Mouse (Mus musculus) MEL (cell line): ENCODE results near the gene Ciita. TPM values are rescaled to one million over a fixed set of nuclear protein-coding genes. Genes with fewer than 3 reads are reported as not detected.

Experiments used
- DNase-seq: peaks from one replicate; pipeline ENCODE4 v3.0.0; 2011; ENCODE audit warnings: low read depth, low spot score
- H3K27ac ChIP-seq: 2 replicates; pipeline ENCODE4 v1.5.1; 2012; ENCODE audit warnings: low read depth, mild to moderate bottlenecking, control low read depth, low read length, moderate library complexity; ENCODE audit not compliant: control insufficient read depth
- H3K27me3 ChIP-seq, 2 experiments: fragments of 150-350 bp in 1 of 2; sonication (generic) in 1 of 2; 2 replicates each; pipeline ENCODE4 v1.6.1; 2012; ENCODE audit warnings: low read length in 2 of 2, mild to moderate bottlenecking in 2 of 2, improper control_type of control experiment in 1 of 2, moderate library complexity in 1 of 2; ENCODE audit not compliant: insufficient read depth in 2 of 2, control insufficient read depth in 1 of 2
- H3K36me3 ChIP-seq, 2 experiments: 2 replicates each; pipeline ENCODE4 v1.6.1; 2012 to 2014; ENCODE audit warnings: low read length in 2 of 2, improper control_type of control experiment in 1 of 2, inconsistent platforms in 1 of 2, mild to moderate bottlenecking in 1 of 2; ENCODE audit not compliant: insufficient read depth in 2 of 2, control insufficient read depth in 1 of 2
- H3K4me1 ChIP-seq, 2 experiments: fragments of 150-350 bp in 1 of 2; sonication (generic) in 1 of 2; 2 replicates each; pipeline ENCODE4 v1.6.1; 2012; ENCODE audit warnings: low read length in 2 of 2, improper control_type of control experiment in 1 of 2, mild to moderate bottlenecking in 1 of 2; ENCODE audit not compliant: insufficient read depth in 2 of 2, control insufficient read depth in 1 of 2
- H3K4me3 ChIP-seq, 2 experiments: fragments of 150-350 bp in 1 of 2; sonication (generic) in 1 of 2; 2 replicates each; pipeline ENCODE4 v1.5.1; 2012; ENCODE audit warnings: low read depth in 2 of 2, low read length in 2 of 2, mild to moderate bottlenecking in 2 of 2, moderate library complexity in 2 of 2, control low read depth in 1 of 2, improper control_type of control experiment in 1 of 2; ENCODE audit not compliant: control insufficient read depth in 1 of 2, insufficient read depth in 1 of 2
- H3K79me2 ChIP-seq: 2 replicates; pipeline ENCODE4 v1.6.1; 2012; ENCODE audit warnings: mild to moderate bottlenecking, low read length, moderate library complexity; ENCODE audit not compliant: control insufficient read depth, poor library complexity, insufficient read depth
- H3K9ac ChIP-seq: 2 replicates; pipeline ENCODE4 v1.6.1; 2012; ENCODE audit warnings: low read depth, mild to moderate bottlenecking, control low read depth, low read length, moderate library complexity; ENCODE audit not compliant: control insufficient read depth, poor library complexity, severe bottlenecking
- H3K9me3 ChIP-seq: fragments of 150-350 bp; sonication (generic); replicated peaks from 2 replicates; pipeline ENCODE4 v1.6.1; 2012; ENCODE audit warnings: mild to moderate bottlenecking, low read length, improper control_type of control experiment, moderate library complexity; ENCODE audit not compliant: insufficient read depth
- BHLHE40 ChIP-seq: IDR thresholded peaks from 2 replicates; pipeline ENCODE4 v1.6.1; 2012; ENCODE audit warnings: low read depth, mild to moderate bottlenecking, inconsistent platforms, low read length, improper control_type of control experiment, borderline replicate concordance
- CHD1 ChIP-seq: IDR thresholded peaks from 2 replicates; pipeline ENCODE4 v1.6.1; 2012; ENCODE audit warnings: low read depth, mild to moderate bottlenecking, inconsistent platforms, low read length, improper control_type of control experiment
- E2F4 ChIP-seq: IDR thresholded peaks from 2 replicates; pipeline ENCODE4 v1.6.1; 2011; ENCODE audit warnings: low read depth, low read length, improper control_type of control experiment, borderline replicate concordance
- EP300 ChIP-seq, 2 experiments: IDR thresholded peaks; 2 replicates each; pipeline ENCODE4 v1.6.1; 2011; ENCODE audit warnings: improper control_type of control experiment in 2 of 2, low read length in 2 of 2, low read depth in 1 of 2, mild to moderate bottlenecking in 1 of 2
- ETS1 ChIP-seq: IDR thresholded peaks from 2 replicates; pipeline ENCODE4 v1.6.1; 2012; ENCODE audit warnings: low read depth, mild to moderate bottlenecking, inconsistent platforms, low read length, improper control_type of control experiment, moderate library complexity
- GABPA ChIP-seq: IDR thresholded peaks from 2 replicates; pipeline ENCODE4 v1.6.1; 2012; ENCODE audit warnings: low read depth, mild to moderate bottlenecking, inconsistent platforms, low read length, improper control_type of control experiment, moderate library complexity
- HCFC1 ChIP-seq: IDR thresholded peaks from 2 replicates; pipeline ENCODE4 v1.6.1; 2012; ENCODE audit warnings: low read depth, mild to moderate bottlenecking, inconsistent platforms, low read length, improper control_type of control experiment, moderate library complexity
- JUND ChIP-seq: IDR thresholded peaks from 2 replicates; pipeline ENCODE4 v1.6.1; 2011; ENCODE audit warnings: low read depth, mild to moderate bottlenecking, improper control_type of control experiment, low read length
- MAFK ChIP-seq: IDR thresholded peaks from 2 replicates; pipeline ENCODE4 v1.6.1; 2011; ENCODE audit warnings: low read depth, mild to moderate bottlenecking, low read length, improper control_type of control experiment, borderline replicate concordance
- MAX ChIP-seq: IDR thresholded peaks from 2 replicates; pipeline ENCODE4 v1.6.1; 2011; ENCODE audit warnings: low read length, improper control_type of control experiment
- MEF2A ChIP-seq: IDR thresholded peaks from 2 replicates; pipeline ENCODE4 v1.6.1; 2014; ENCODE audit warnings: low read depth, mild to moderate bottlenecking, inconsistent platforms, low read length, improper control_type of control experiment; ENCODE audit not compliant: poor library complexity, insufficient replicate concordance, severe bottlenecking; ENCODE audit errors: extremely low read depth
- MXI1 ChIP-seq: IDR thresholded peaks from 2 replicates; pipeline ENCODE4 v1.6.1; 2011; ENCODE audit warnings: mild to moderate bottlenecking, low read depth, low read length, improper control_type of control experiment
- MYB ChIP-seq: IDR thresholded peaks from 2 replicates; pipeline ENCODE4 v1.6.1; 2011; ENCODE audit warnings: mild to moderate bottlenecking, low read depth, low read length, improper control_type of control experiment
- NELFE ChIP-seq: IDR thresholded peaks from 2 replicates; pipeline ENCODE4 v1.6.1; 2011; ENCODE audit warnings: low read depth, low read length, improper control_type of control experiment
- NRF1 ChIP-seq: IDR thresholded peaks from 2 replicates; pipeline ENCODE4 v1.6.1; 2014; ENCODE audit warnings: low read depth, mild to moderate bottlenecking, inconsistent platforms, low read length, improper control_type of control experiment, moderate library complexity; ENCODE audit not compliant: poor library complexity, insufficient read depth, severe bottlenecking
- RCOR1 ChIP-seq: IDR thresholded peaks from 2 replicates; pipeline ENCODE4 v1.6.1; 2012; ENCODE audit warnings: low read depth, mild to moderate bottlenecking, inconsistent platforms, low read length, improper control_type of control experiment
- TBP ChIP-seq: IDR thresholded peaks from 2 replicates; pipeline ENCODE4 v1.8.0; 2011; ENCODE audit warnings: low read depth, low read length, improper control_type of control experiment
- TCF12 ChIP-seq: IDR thresholded peaks from 2 replicates; pipeline ENCODE4 v1.6.1; 2014; ENCODE audit warnings: low read depth, mild to moderate bottlenecking, inconsistent platforms, low read length, improper control_type of control experiment, moderate library complexity
- USF1 ChIP-seq: IDR thresholded peaks from 2 replicates; pipeline ENCODE4 v1.6.1; 2014; ENCODE audit warnings: low read depth, mild to moderate bottlenecking, inconsistent platforms, low read length, improper control_type of control experiment, moderate library complexity
- ZKSCAN1 ChIP-seq: IDR thresholded peaks from 2 replicates; pipeline ENCODE4 v1.6.1; 2012; ENCODE audit warnings: low read depth, mild to moderate bottlenecking, inconsistent platforms, low read length, improper control_type of control experiment, moderate library complexity
- ZMIZ1 ChIP-seq: IDR thresholded peaks from 2 replicates; pipeline ENCODE4 v1.6.1; 2012; ENCODE audit warnings: low read depth, mild to moderate bottlenecking, inconsistent platforms, low read length, improper control_type of control experiment, moderate library complexity
- ZNF384 ChIP-seq: IDR thresholded peaks from 2 replicates; pipeline ENCODE4 v1.6.1; 2012; ENCODE audit warnings: low read depth, mild to moderate bottlenecking, inconsistent platforms, low read length, improper control_type of control experiment
- polyA plus RNA-seq, 2 experiments: library from polyadenylated mRNA; stranded (reverse) in 1 of 2; unstranded in 1 of 2; fragments of >175 nt in 1 of 2; fragments of >200 nt in 1 of 2; gene quantifications; 2 replicates each; pipeline versions ENCODE4 v1.2.1 to v1.2.4; 2012; ENCODE audit warnings: low replicate concordance in 2 of 2, low read depth in 1 of 2; ENCODE audit not compliant: insufficient read length in 2 of 2, insufficient read depth in 1 of 2, missing spikeins in 1 of 2
- total RNA-seq: library from RNA; depleted of rRNA; stranded (reverse); fragments of 300-350 nt; gene quantifications from 2 replicates; pipeline ENCODE4 v1.2.3, GENCODE M21; 2012

Gene Ciita
- total and polyA plus RNA-seq, 3 experiments, result 0.04 TPM; not detected in 2

DNA sequence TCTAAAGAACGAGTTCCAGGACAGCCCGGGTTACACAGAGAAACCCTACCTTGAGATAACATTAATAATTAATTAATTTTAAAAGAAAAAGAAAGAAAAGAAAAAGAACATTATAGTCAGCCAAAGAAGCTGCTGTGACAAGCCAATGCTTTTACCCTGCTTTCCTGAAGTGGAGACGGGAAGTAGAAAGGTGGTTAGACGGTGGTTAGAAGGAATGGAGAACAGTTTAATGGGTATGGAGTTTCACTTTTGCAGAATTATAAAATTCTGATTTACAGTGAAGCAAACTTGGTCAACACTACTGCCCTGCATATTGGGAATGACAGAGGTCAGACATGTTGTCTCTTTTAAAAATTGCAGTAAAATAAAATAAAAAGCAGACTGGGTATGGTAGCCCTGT is 38.1 kb upstream of the Ciita start:
- H3K27ac ChIP-seq, result no peak overlapping the region
- H3K9me3 ChIP-seq, result no peaks in the 10 kb centered on the region
- DNase-seq, result no peak
- H3K4me1 ChIP-seq, result no peaks in the 10 kb centered on the region
- H3K9ac ChIP-seq, result no peak overlapping the region
- H3K27me3 ChIP-seq, result peaks cover 0 to 1% of the 10 kb centered on the region in 2 experiments; a peak in 1 of 4 replicates
- no peak for TF ChIP-seq MXI1
- TF ChIP-seq JUND, result no peak
- no peak for TF ChIP-seq HCFC1
- no peak for TF ChIP-seq ZMIZ1
- TF ChIP-seq TBP, result no peak
- TF ChIP-seq NELFE, result no peak
- TF ChIP-seq ZKSCAN1, result no peak
- TF ChIP-seq MAFK, result no peak
- no peak for TF ChIP-seq CHD1
- TF ChIP-seq ZNF384, result no peak
- no peak for TF ChIP-seq MYB
- TF ChIP-seq TCF12, result no peak
- no peak for TF ChIP-seq EP300 (IDR thresholded peaks at IDR 0.05; ENCODE audit: low read depth in 1 of 2, low read length in 2 of 2)
- no peak for TF ChIP-seq MAX
- TF ChIP-seq ETS1, result no peak
- no peak for TF ChIP-seq RCOR1
- no peak for TF ChIP-seq GABPA
- TF ChIP-seq BHLHE40, result no peak
- H3K36me3 ChIP-seq, result no peaks in the 10 kb centered on the region
- H3K79me2 ChIP-seq, result no peaks in the 10 kb centered on the region
- H3K4me3 ChIP-seq, result no peak overlapping the region

DNA sequence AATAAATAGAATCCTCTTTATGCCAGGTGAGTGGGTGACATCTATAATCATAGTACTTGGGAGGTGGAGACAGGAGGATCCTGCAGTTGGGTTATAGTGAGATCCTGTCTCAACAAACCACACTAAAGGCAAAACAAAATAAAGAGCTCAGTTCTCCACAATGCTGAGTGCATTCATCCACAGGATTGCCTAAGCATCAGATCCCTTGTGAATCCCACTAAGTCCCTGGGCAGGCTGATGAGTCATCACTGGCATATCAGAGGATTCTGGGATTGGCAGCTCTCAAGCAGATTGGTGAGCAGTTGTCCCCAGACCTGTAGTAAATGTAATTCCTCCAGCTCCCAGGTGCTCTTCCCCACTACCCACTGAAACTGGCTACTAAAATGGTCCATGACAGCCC is 36.1 kb upstream of the Ciita start:
- Histone ChIP-seq H3K36me3 (no peaks in the 10 kb centered on the region), H3K79me2 (no peaks in the 10 kb centered on the region), H3K9ac (no peak overlapping the region), H3K27me3 (peaks cover 0 to 1% of the 10 kb centered on the region in 2 experiments; a peak in 1 of 4 replicates), H3K9me3 (no peaks in the 10 kb centered on the region), H3K4me3 (no peak overlapping the region), H3K4me1 (no peaks in the 10 kb centered on the region), H3K27ac (no peak overlapping the region)
- TF ChIP-seq MEF2A (no peak), NELFE (no peak), RCOR1 (no peak), ZNF384 (no peak), E2F4 (no peak), ZKSCAN1 (no peak), USF1 (no peak), CHD1 (no peak), MAX (no peak), HCFC1 (no peak), MAFK (no peak), ETS1 (no peak), NRF1 (no peak), MYB (no peak)
- DNase-seq, result no peak
